In the genomic region with DNA sequence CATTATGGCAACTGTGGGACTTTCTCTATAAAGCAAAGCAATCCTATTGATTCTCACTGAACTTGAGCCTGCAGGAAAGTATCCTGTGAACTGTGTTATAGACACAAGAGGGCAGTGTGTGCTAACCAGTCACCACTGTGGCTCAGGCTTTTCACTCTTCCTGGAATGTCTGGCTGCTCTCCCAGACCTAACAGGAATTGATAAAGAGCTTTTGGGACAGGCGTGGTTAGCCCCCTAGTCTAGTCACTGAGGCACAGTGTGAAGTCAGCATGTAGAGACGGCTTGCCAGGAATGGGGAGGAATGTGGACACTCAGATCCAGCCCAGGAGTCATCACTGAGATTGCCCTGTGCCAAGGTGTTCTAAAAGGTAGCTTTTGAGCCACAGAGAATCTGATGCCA, we compare ENCODE assay signal across 9 mouse cellular contexts. TPM values are rescaled to one million over a fixed set of nuclear protein-coding genes. Genes with fewer than 3 reads are reported as not detected.
DNase-seq lines count a peak whose midpoint lies in the region; ATAC-seq and TF ChIP-seq lines count a peak whose summit lies in the region.
"Had no signal": no experiment of that assay in that cellular context is flagged by ENCODE, and none has a peak within 500 bp of the region (broad histone marks: within the 10 kb centered on the region; RNA-seq: fewer than 3 reads in every experiment).

No protein-coding gene starts in this region.

- H3K9me3 ChIP-seq in ES-E14 (ENCODE audit: control insufficient read depth, insufficient read depth, low read depth, low read length) = no peaks in the 10 kb centered on the region
- H3K9me3 ChIP-seq in forebrain, embryonic 10.5 days = no peaks in the 10 kb centered on the region
- H3K9me3 ChIP-seq in heart, embryonic 14.5 days (ENCODE audit: control insufficient read depth, low read length) = no peaks in the 10 kb centered on the region
- no peaks in the 10 kb centered on the region; the same call in 1 of the 2 replicates for H3K9me3 ChIP-seq in kidney, embryonic 16.5 days (ENCODE audit: low read length)
- H3K9me3 ChIP-seq in liver, embryonic 12.5 days (replicated peaks) = no peaks in the 10 kb centered on the region
- H3K9me3 ChIP-seq in neural tube, embryonic 11.5 days (ENCODE audit: control insufficient read depth, low read length) = no peaks in the 10 kb centered on the region

- ATAC-seq in heart, embryonic 14.5 days (ENCODE audit: insufficient number of reproducible peaks, insufficient read depth, low FRiP score, low read depth) = peak; percentile 86
- ATAC-seq in kidney, embryonic 16.5 days (ENCODE audit: low FRiP score, low TSS enrichment) = peak; percentile 93
- peak; percentile 57 for ATAC-seq in liver, embryonic 12.5 days
- ATAC-seq in neural tube, embryonic 11.5 days (ENCODE audit: insufficient read depth, low FRiP score, low TSS enrichment) = peak; percentile 67

- 14% methylated on average over 2 of the region's 2 CpGs for WGBS in forebrain, embryonic 10.5 days
- WGBS in heart, embryonic 14.5 days = 0% methylated on average over 2 of the region's 2 CpGs
- 13% methylated on average over 2 of the region's 2 CpGs for WGBS in kidney, embryonic 16.5 days
- 10% methylated on average over 2 of the region's 2 CpGs for WGBS in liver, embryonic 12.5 days (ENCODE audit: insufficient replicate concordance)
- WGBS in neural tube, embryonic 11.5 days = 11% methylated on average over 2 of the region's 2 CpGs

- no peaks in the 10 kb centered on the region for H3K36me3 ChIP-seq in ES-E14 (ENCODE audit: control insufficient read depth, insufficient read depth, low read length, poor library complexity, severe bottlenecking)
- no peaks in the 10 kb centered on the region for H3K36me3 ChIP-seq in forebrain, embryonic 10.5 days (replicated peaks)
- no peaks in the 10 kb centered on the region for H3K36me3 ChIP-seq in heart, embryonic 14.5 days (ENCODE audit: control insufficient read depth, insufficient read depth, low read length)
- no peaks in the 10 kb centered on the region for H3K36me3 ChIP-seq in kidney, embryonic 16.5 days (ENCODE audit: insufficient read depth, low read length)
- no peaks in the 10 kb centered on the region for H3K36me3 ChIP-seq in liver, embryonic 12.5 days
- H3K36me3 ChIP-seq in neural tube, embryonic 11.5 days (ENCODE audit: control insufficient read depth, insufficient read depth, low read length) = no peaks in the 10 kb centered on the region

- H3K4me3 ChIP-seq in ES-E14 (ENCODE audit: insufficient read depth in 1 of 2, low read depth in 1 of 2, low read length in 2 of 2, poor library complexity in 1 of 2, severe bottlenecking in 1 of 2) = no peak overlapping the region
- H3K4me3 ChIP-seq in forebrain, embryonic 10.5 days = no peak overlapping the region
- H3K4me3 ChIP-seq in heart, embryonic 14.5 days (ENCODE audit: control insufficient read depth in 1 of 2, insufficient read depth in 1 of 2, low read depth in 1 of 2, low read length in 2 of 2) = no peak overlapping the region
- no peak overlapping the region for H3K4me3 ChIP-seq in kidney, embryonic 16.5 days (ENCODE audit: low read length)
- H3K4me3 ChIP-seq in liver, embryonic 12.5 days = no peak overlapping the region
- no peak overlapping the region for H3K4me3 ChIP-seq in neural tube, embryonic 11.5 days (ENCODE audit: low read depth, low read length)
- H3K4me3 ChIP-seq: megakaryocyte, embryonic 14.5 days had no signal

- in situ Hi-C loops in ES-E14 (cut with MboI; ENCODE audit: low sequenced_read_pairs in 2 of 2, unreplicated experiment in 2 of 2) = no loop called here

- H3K4me2 ChIP-seq in heart, embryonic 14.5 days (ENCODE audit: low read length) = no peak overlapping the region
- no peak overlapping the region for H3K4me2 ChIP-seq in kidney, embryonic 16.5 days (replicated peaks; ENCODE audit: low read depth, low read length)
- H3K4me2 ChIP-seq in liver, embryonic 12.5 days = no peak overlapping the region
- no peak overlapping the region for H3K4me2 ChIP-seq in neural tube, embryonic 11.5 days (ENCODE audit: low read depth)

- no peaks in the 10 kb centered on the region; a peak in 1 of 4 replicates for H3K4me1 ChIP-seq in ES-E14 (ENCODE audit: control insufficient read depth in 2 of 2, insufficient read depth in 2 of 2, low read length in 2 of 2, poor library complexity in 1 of 2)
- H3K4me1 ChIP-seq in forebrain, embryonic 10.5 days = no peaks in the 10 kb centered on the region
- H3K4me1 ChIP-seq in heart, embryonic 14.5 days (ENCODE audit: control insufficient read depth in 2 of 2, insufficient read depth in 2 of 2, low read length in 2 of 2) = peaks cover 6 to 7% of the 10 kb centered on the region in 2 experiments; a peak in 3 of 4 replicates
- peaks cover 3% of the 10 kb centered on the region; the same call in 1 of the 2 replicates for H3K4me1 ChIP-seq in kidney, embryonic 16.5 days (ENCODE audit: insufficient read depth, low read length)
- H3K4me1 ChIP-seq in liver, embryonic 12.5 days = peaks cover 17% of the 10 kb centered on the region
- H3K4me1 ChIP-seq in neural tube, embryonic 11.5 days (ENCODE audit: control insufficient read depth, insufficient read depth, low read length) = no peaks in the 10 kb centered on the region

- no peaks in the 10 kb centered on the region for H3K27me3 ChIP-seq in forebrain, embryonic 10.5 days (ENCODE audit: poor library complexity, severe bottlenecking)
- H3K27me3 ChIP-seq in heart, embryonic 14.5 days (ENCODE audit: control insufficient read depth, insufficient read depth, low read length) = no peaks in the 10 kb centered on the region
- H3K27me3 ChIP-seq in kidney, embryonic 16.5 days (ENCODE audit: insufficient read depth, low read length) = no peaks in the 10 kb centered on the region
- H3K27me3 ChIP-seq in liver, embryonic 12.5 days (replicated peaks) = no peaks in the 10 kb centered on the region
- no peaks in the 10 kb centered on the region for H3K27me3 ChIP-seq in neural tube, embryonic 11.5 days (ENCODE audit: control insufficient read depth, insufficient read depth, low read length)

- peak; percentile 51 for DNase-seq in ES-E14 (ENCODE audit: low read depth, low spot score)
- peak; percentile 60 for DNase-seq in brain, embryonic 18.5 days (ENCODE audit: low read depth, low spot score)
- peak; percentile 26 for DNase-seq in forebrain, embryonic 10.5 days (ENCODE audit: extremely low spot score, low spot score)
- peak; percentile 38 for DNase-seq in neural tube, embryonic 11.5 days (ENCODE audit: low spot score)
- peak; percentile 36 for DNase-seq in thymus, postnatal 0 days (ENCODE audit: low spot score)

- H3K27ac ChIP-seq in ES-E14 (ENCODE audit: insufficient read depth, low read depth, low read length, poor library complexity, severe bottlenecking) = no peak overlapping the region
- H3K27ac ChIP-seq in forebrain, embryonic 10.5 days = no peak overlapping the region
- no peak overlapping the region for H3K27ac ChIP-seq in heart, embryonic 14.5 days (replicated peaks in 1 of 2; ENCODE audit: control insufficient read depth in 1 of 2, insufficient read depth in 1 of 2, low read depth in 2 of 2, low read length in 2 of 2)
- H3K27ac ChIP-seq in kidney, embryonic 16.5 days (ENCODE audit: low read length) = no peak overlapping the region
- H3K27ac ChIP-seq in liver, embryonic 12.5 days = no peak overlapping the region
- no peak overlapping the region for H3K27ac ChIP-seq in neural tube, embryonic 11.5 days (ENCODE audit: low read depth, low read length)

- no peak overlapping the region for H3K9ac ChIP-seq in ES-E14 (ENCODE audit: insufficient read depth, low read depth, low read length, poor library complexity, severe bottlenecking)
- H3K9ac ChIP-seq in heart, embryonic 14.5 days (ENCODE audit: low read length) = no peak overlapping the region
- no peak overlapping the region for H3K9ac ChIP-seq in kidney, embryonic 16.5 days (replicated peaks; ENCODE audit: low read length)
- no peak overlapping the region for H3K9ac ChIP-seq in liver, embryonic 12.5 days
- no peak overlapping the region for H3K9ac ChIP-seq in neural tube, embryonic 11.5 days (ENCODE audit: low read length)

TF ChIP-seq in ES-E14, 5 proteins besides CTCF, POLR2A, EP300 and RAD21:
- TF ChIP-seq ZNF384 (IDR thresholded peaks at IDR 0.05; ENCODE audit: low read depth, low read length) (no peak), ZC3H11A (IDR thresholded peaks at IDR 0.05; ENCODE audit: borderline replicate concordance, low read depth, low read length) (peak; percentile 63; the same call in 1 of the 2 replicates), MAFK (IDR thresholded peaks at IDR 0.05; ENCODE audit: insufficient read depth, low read depth, low read length) (no peak)

RNA-seq across cellular contexts. Expression of gene Gm47791, which starts 16.4 kb away (rescaled TPM):
- not detected in 2 replicates for total RNA-seq in ES-E14 (2012; rRNA removed)
- polyA plus RNA-seq in forebrain, embryonic 10.5 days (2016; fragmentation: Nextera tagmentation; extraction: Ambion mirVana) = not detected in 2 replicates
- not detected in 2 replicates for polyA plus RNA-seq in heart, embryonic 14.5 days (2014; fragmentation: Nextera tagmentation; extraction: Ambion mirVana)
- not detected in 2 replicates for polyA plus RNA-seq in kidney, embryonic 16.5 days (2015; fragmentation: Nextera tagmentation; extraction: Ambion mirVana)
- not detected in 2 replicates for polyA plus RNA-seq in liver, embryonic 12.5 days (2016; fragmentation: Nextera tagmentation; extraction: Ambion mirVana)
- not detected in 2 replicates for polyA plus RNA-seq in neural tube, embryonic 11.5 days (2014; fragmentation: Nextera tagmentation; extraction: Ambion mirVana)
- not detected in 2 replicates for polyA plus RNA-seq in thymus, postnatal 0 days (2015; fragmentation: Nextera tagmentation; extraction: Ambion mirVana)

RNA-seq across cellular contexts. Expression of gene Tm4sf20, which starts 19.2 kb away (rescaled TPM):
- total RNA-seq in ES-E14 (2012; rRNA removed) = not detected in 2 replicates
- polyA plus RNA-seq in forebrain, embryonic 10.5 days (2016; fragmentation: Nextera tagmentation; extraction: Ambion mirVana) = not detected in 2 replicates
- not detected in 2 replicates for polyA plus RNA-seq in heart, embryonic 14.5 days (2014; fragmentation: Nextera tagmentation; extraction: Ambion mirVana)
- polyA plus RNA-seq in kidney, embryonic 16.5 days (2015; fragmentation: Nextera tagmentation; extraction: Ambion mirVana) = 1.1 and 1.7 TPM in 2 replicates
- not detected in 2 replicates for polyA plus RNA-seq in liver, embryonic 12.5 days (2016; fragmentation: Nextera tagmentation; extraction: Ambion mirVana)
- polyA plus RNA-seq in neural tube, embryonic 11.5 days (2014; fragmentation: Nextera tagmentation; extraction: Ambion mirVana) = 0.28 TPM in 1 of 2 replicates, not detected in the other
- 0.17 and 0.47 TPM in 2 replicates for polyA plus RNA-seq in thymus, postnatal 0 days (2015; fragmentation: Nextera tagmentation; extraction: Ambion mirVana)

RNA-seq across cellular contexts. Expression of gene Agfg1, which starts 51.9 kb away (rescaled TPM):
- 46.1 and 66.6 TPM in 2 replicates for total RNA-seq in ES-E14 (2012; rRNA removed)
- 30.2 and 32.9 TPM in 2 replicates for polyA plus RNA-seq in forebrain, embryonic 10.5 days (2016; fragmentation: Nextera tagmentation; extraction: Ambion mirVana)
- 38.6 and 44.6 TPM in 2 replicates for polyA plus RNA-seq in heart, embryonic 14.5 days (2014; fragmentation: Nextera tagmentation; extraction: Ambion mirVana)
- polyA plus RNA-seq in kidney, embryonic 16.5 days (2015; fragmentation: Nextera tagmentation; extraction: Ambion mirVana) = 28.0 and 28.2 TPM in 2 replicates
- polyA plus RNA-seq in liver, embryonic 12.5 days (2016; fragmentation: Nextera tagmentation; extraction: Ambion mirVana) = 76.7 and 78.3 TPM in 2 replicates
- polyA plus RNA-seq in neural tube, embryonic 11.5 days (2014; fragmentation: Nextera tagmentation; extraction: Ambion mirVana) = 55.0 and 58.4 TPM in 2 replicates
- polyA plus RNA-seq in thymus, postnatal 0 days (2015; fragmentation: Nextera tagmentation; extraction: Ambion mirVana) = 45.2 and 50.4 TPM in 2 replicates
